Mouse (Mus musculus): ENCODE measurements around the gene Scaf1.

Gene Scaf1

GRCm38 (mm10) chr7:45015957-45016612, at the start of gene Scaf1:
Gene Scaf1, minus strand, starts transcription at chr7:45016363.
- peak; percentile 100 for DNase-seq

- peak; percentile 98 for DNase-seq
These were observed 46.2 kb upstream of the Scaf1 start, which contains the start of the genes Nosip and Prrg2 for GRCm38 (mm10) chr7:45062239-45062835. Gene Nosip, plus strand, starts transcription at chr7:45062429. Gene Prrg2, minus strand, starts transcription at chr7:45062677.

GRCm38 (mm10) chr7:45061532-45062075, 45.4 kb upstream of the Scaf1 start:
- DNase-seq = peak; percentile 88

DNA sequence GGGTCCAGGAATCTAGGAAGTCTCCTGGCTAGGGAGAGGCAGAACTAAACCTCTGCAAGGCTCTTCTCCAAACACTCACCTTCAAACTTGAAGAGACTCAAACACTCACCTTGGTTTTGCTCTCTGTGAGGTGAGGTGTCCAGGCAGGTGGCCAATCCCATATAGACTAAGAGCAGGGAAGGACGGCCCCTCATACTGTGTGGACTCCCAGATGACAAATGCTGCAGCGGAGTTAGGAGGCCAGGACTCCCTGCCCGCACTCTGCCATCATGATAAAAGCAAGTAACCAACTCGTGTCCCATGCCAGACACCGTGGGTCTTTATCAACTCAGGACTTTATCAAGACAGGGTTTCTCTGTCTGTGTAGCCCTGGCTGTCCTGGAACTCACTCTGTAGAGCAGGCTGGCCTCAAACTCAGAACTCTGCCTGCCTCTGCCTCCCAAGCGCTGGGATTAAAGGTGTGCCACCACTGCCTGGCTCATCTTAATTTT, 44.5 kb upstream of the Scaf1 start:
- peak; percentile 28 for DNase-seq

- DNase-seq = no peak
These were observed 42.7 kb upstream of the Scaf1 start for GRCm38 (mm10) chr7:45058607-45059571.

DNA sequence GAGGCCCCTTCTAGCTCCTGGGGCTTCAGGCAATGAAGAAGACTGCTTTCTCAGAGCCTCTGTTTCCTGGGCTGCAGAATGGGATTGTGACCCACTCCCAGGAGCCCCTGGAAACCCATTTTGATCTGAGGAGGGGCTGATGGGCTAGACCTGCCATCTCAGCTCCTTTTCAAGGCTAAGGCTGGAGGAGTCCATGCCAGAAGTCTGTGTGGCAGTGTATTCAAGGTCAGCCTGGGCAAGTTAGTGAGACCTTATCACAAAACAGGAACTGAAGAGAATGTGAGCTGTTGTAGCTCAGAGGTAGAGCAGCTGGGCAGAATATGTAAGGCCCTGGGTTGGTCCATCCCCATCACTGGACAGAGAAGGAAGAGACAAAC, 40.8 kb upstream of the Scaf1 start:
- DNase-seq = no peak

DNA sequence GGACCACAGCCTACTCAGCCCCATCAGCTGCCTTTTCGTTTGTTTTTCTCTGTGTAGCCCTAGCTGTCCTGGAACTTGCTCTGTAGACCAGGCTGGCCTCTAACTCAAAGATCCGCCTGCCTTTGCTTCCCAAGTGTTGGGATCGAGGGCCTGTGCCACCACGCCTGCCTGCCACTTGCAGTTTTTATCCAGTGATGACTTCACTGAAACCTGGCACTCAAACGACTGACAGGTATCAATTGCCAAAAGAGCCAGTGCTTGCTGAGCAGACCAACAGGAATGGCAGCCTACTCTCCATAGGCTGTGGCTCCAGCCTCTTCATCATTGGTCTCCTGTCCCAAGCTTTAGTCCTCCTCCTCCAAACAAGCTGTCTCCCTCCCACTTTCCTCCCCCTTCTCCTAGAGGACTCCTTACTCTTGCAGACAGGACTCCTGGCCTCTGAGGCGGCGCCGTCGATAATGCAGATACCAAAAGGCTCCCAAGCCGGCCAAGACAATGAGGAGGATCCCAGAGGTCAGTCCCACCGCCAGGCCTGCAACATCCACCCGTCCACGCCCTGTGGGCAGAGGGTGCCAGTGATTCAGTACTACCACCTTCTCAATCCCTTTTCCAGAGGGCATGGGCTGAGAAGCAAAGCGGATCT, 40.3 kb upstream of the Scaf1 start:
- DNase-seq = no peak

- DNase-seq = peak; percentile 99
These were observed 37.9 kb upstream of the Scaf1 start for GRCm38 (mm10) chr7:45053931-45054510.

DNA sequence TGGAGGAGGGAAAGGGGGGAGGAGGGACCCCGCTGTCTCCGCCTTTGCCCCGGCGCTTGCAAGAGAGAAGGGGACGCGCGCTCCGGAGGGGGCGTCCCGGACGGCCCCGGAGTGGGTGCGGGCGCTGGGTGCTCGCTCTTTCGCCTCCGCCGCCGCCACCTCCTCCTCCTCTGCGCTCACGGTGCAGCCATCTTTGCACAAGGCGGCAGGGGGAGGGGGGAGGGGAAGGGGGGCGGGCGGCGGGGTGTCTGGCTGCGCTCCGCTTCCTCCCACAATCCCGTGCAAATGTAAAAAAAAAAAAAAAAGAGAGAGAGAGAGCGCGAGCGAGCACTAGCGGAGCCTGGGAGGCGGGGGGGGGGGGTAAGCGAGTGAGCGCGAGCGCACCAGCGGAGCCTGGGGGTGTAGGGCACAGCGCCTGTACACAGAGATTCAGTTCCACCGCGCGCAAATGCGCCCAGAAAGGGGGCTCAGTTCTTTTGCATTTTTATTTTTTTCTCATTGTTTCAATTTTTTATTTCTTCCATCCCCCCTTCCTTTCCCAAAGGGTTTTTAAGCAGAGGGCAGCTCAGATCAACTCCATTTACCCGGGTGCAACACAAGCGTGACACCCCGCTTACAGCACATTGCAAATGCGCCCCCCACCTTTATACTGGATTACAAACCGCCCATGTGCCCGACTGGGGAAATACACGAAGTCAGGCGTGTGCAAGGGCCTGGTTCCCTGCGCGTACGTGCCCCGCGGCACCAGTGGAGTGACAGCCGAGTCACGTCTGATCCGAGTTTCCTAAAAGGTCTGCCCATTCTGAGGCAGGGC, 37.2 kb upstream of the Scaf1 start:
- peak; percentile 74 for DNase-seq

DNA sequence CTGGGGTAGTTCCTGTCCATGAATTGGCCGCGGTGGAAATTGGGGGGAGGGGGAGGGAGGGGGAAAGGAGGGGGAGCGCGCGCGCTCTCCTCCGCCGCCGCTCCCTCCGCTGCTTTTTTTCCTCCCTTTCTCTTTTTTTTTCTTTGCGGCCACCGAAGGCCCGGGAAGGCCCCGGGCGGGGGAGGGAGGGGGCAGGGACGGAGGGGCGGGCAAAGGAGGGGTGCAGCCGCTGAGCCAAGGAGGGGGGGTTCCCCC, 36.6 kb upstream of the Scaf1 start, which contains the start of gene Prr12:
Prr12 (minus strand) TSS at position 20 of the 255 bp plus-strand sequence.
- DNase-seq = no peak

GRCm38 (mm10) chr7:45052181-45052861, 36.2 kb upstream of the Scaf1 start:
- DNase-seq = peak; percentile 39

GRCm38 (mm10) chr7:45051601-45051974, 35.4 kb upstream of the Scaf1 start:
- no peak for DNase-seq

- peak; percentile 75 for DNase-seq
These were observed 34.9 kb upstream of the Scaf1 start for GRCm38 (mm10) chr7:45050945-45051600.

GRCm38 (mm10) chr7:45048923-45049657, 32.9 kb upstream of the Scaf1 start:
- DNase-seq = no peak

- no peak for DNase-seq
These were observed 32.1 kb upstream of the Scaf1 start for GRCm38 (mm10) chr7:45048001-45048890.

- DNase-seq = no peak
These were observed 31.3 kb upstream of the Scaf1 start for GRCm38 (mm10) chr7:45047491-45047890.

DNA sequence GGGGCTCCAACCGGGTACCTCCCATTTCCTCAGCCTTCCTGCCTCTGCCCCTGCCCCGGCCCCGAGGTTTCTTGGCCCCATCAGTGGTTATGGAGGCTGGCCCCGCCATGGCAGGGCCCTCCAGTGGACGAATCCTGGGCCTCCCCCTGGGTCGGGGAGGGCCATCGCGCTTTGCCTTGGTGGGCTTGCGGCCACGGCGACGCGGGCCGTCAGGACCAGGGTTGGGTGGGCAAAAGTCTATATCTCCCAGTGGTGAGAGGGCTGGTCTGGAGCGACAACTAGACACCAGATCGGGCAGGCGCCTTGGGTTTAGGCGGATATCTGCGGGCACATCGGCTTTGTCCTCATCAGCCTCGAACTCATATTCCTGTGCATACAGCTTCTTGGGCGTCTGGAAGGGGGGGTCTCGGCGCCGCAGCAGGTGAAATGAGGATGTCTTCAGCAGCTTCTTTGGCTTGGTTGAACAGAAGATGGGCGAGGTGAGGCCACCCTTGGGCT, 30.7 kb upstream of the Scaf1 start:
- no peak for DNase-seq

DNA sequence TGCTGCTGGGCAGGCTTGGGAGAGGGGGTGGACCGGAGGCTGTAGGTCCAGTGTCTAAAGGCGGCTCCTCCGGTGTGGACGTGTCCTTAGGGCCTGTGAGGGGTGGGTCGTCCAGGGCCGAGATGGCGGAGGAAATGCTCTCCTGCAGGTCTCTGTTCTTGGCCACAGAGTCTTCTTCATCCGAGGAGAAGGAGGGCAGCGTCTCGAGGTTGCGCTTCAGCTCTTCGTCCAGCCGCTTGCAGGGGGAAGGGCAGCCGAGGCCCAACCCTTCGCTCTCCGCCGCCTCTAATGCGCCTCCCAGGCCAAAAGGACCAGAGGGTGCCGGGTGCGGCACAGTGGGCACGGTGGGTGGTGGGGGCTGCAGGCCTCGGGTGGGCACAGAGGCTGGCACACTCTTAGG, 29.6 kb upstream of the Scaf1 start:
- DNase-seq = no peak

Measured in kidney, adult 9 months (tissue).